Mouse (Mus musculus): ENCODE results near the gene Pdzk1. TPM values are rescaled to one million over a fixed set of nuclear protein-coding genes. Genes with fewer than 3 reads are reported as not detected.

Pdzk1 gene
- polyA plus RNA-seq, 2 experiments = 0.24 TPM; not detected in 1

GRCm38 (mm10) chr3:96834587-96835348, 5.7 kb downstream of the Pdzk1 start:
- H3K9ac ChIP-seq (ENCODE audit: low read depth, low read length, severe bottlenecking) = no peak overlapping the region
- 58% methylated on average over 7 of the region's 7 CpGs for WGBS
- H3K27me3 ChIP-seq (ENCODE audit: control insufficient read depth, insufficient read depth, low read length) = no peaks in the 10 kb centered on the region
- no peak for ATAC-seq (ENCODE audit: low FRiP score, low read depth)
- no peak overlapping the region for H3K27ac ChIP-seq (replicated peaks; ENCODE audit: low read depth, low read length)
- H3K4me1 ChIP-seq (ENCODE audit: control insufficient read depth, insufficient read depth, low read length) = no peaks in the 10 kb centered on the region
- no peak for TF ChIP-seq POLR2A (IDR thresholded peaks at IDR 0.05; ENCODE audit: borderline replicate concordance, extremely low read depth, insufficient read depth, insufficient read length)
- no peak overlapping the region for H3K4me3 ChIP-seq (replicated peaks; ENCODE audit: low read length)
- H3K9me3 ChIP-seq (ENCODE audit: control insufficient read depth, low read length) = no peaks in the 10 kb centered on the region
- H3K36me3 ChIP-seq (ENCODE audit: control insufficient read depth, insufficient read depth, low read length) = no peaks in the 10 kb centered on the region
- no peak for DNase-seq (ENCODE audit: low spot score)
- no peak overlapping the region for H3K4me2 ChIP-seq (replicated peaks; ENCODE audit: low read depth, low read length, severe bottlenecking)

GRCm38 (mm10) chr3:96836414-96836813, 7.3 kb downstream of the Pdzk1 start:
- TF ChIP-seq POLR2A (IDR thresholded peaks at IDR 0.05; ENCODE audit: borderline replicate concordance, extremely low read depth, insufficient read depth, insufficient read length) = no peak
- Histone ChIP-seq H3K4me1 (ENCODE audit: control insufficient read depth, insufficient read depth, low read length) (no peaks in the 10 kb centered on the region), H3K27ac (replicated peaks; ENCODE audit: low read depth, low read length) (no peak overlapping the region), H3K4me2 (replicated peaks; ENCODE audit: low read depth, low read length, severe bottlenecking) (no peak overlapping the region), H3K9me3 (ENCODE audit: control insufficient read depth, low read length) (no peaks in the 10 kb centered on the region), H3K36me3 (ENCODE audit: control insufficient read depth, insufficient read depth, low read length) (no peaks in the 10 kb centered on the region), H3K9ac (ENCODE audit: low read depth, low read length, severe bottlenecking) (no peak overlapping the region), H3K27me3 (ENCODE audit: control insufficient read depth, insufficient read depth, low read length) (no peaks in the 10 kb centered on the region), H3K4me3 (replicated peaks; ENCODE audit: low read length) (no peak overlapping the region)
- DNase-seq (ENCODE audit: low spot score) (no peak), ATAC-seq (ENCODE audit: low FRiP score, low read depth) (no peak)
- WGBS = 72% methylated on average over 2 of the region's 2 CpGs

- H3K9me3 ChIP-seq (ENCODE audit: control insufficient read depth, low read length) = no peaks in the 10 kb centered on the region
- 70% methylated on average over 7 of the region's 7 CpGs for WGBS
- no peaks in the 10 kb centered on the region for H3K27me3 ChIP-seq (ENCODE audit: control insufficient read depth, insufficient read depth, low read length)
- TF ChIP-seq POLR2A (IDR thresholded peaks at IDR 0.05; ENCODE audit: borderline replicate concordance, extremely low read depth, insufficient read depth, insufficient read length) = no peak
- no peaks in the 10 kb centered on the region for H3K4me1 ChIP-seq (ENCODE audit: control insufficient read depth, insufficient read depth, low read length)
- H3K9ac ChIP-seq (ENCODE audit: low read depth, low read length, severe bottlenecking) = no peak overlapping the region
- H3K4me3 ChIP-seq (replicated peaks; ENCODE audit: low read length) = no peak overlapping the region
- no peak for DNase-seq (ENCODE audit: low spot score)
- no peaks in the 10 kb centered on the region for H3K36me3 ChIP-seq (ENCODE audit: control insufficient read depth, insufficient read depth, low read length)
- H3K4me2 ChIP-seq (replicated peaks; ENCODE audit: low read depth, low read length, severe bottlenecking) = no peak overlapping the region
- H3K27ac ChIP-seq (replicated peaks; ENCODE audit: low read depth, low read length) = no peak overlapping the region
- ATAC-seq (ENCODE audit: low FRiP score, low read depth) = no peak
These were observed 10.0 kb downstream of the Pdzk1 start for GRCm38 (mm10) chr3:96838996-96839645.

GRCm38 (mm10) chr3:96845191-96845590, 16.1 kb downstream of the Pdzk1 start:
- H3K27ac ChIP-seq (replicated peaks; ENCODE audit: low read depth, low read length) = no peak overlapping the region
- no peak for TF ChIP-seq POLR2A (IDR thresholded peaks at IDR 0.05; ENCODE audit: borderline replicate concordance, extremely low read depth, insufficient read depth, insufficient read length)
- 89% methylated on average over 6 of the region's 6 CpGs for WGBS
- H3K9ac ChIP-seq (ENCODE audit: low read depth, low read length, severe bottlenecking) = no peak overlapping the region
- H3K4me1 ChIP-seq (ENCODE audit: control insufficient read depth, insufficient read depth, low read length) = no peaks in the 10 kb centered on the region
- no peaks in the 10 kb centered on the region for H3K36me3 ChIP-seq (ENCODE audit: control insufficient read depth, insufficient read depth, low read length)
- H3K27me3 ChIP-seq (ENCODE audit: control insufficient read depth, insufficient read depth, low read length) = no peaks in the 10 kb centered on the region
- no peak overlapping the region for H3K4me3 ChIP-seq (replicated peaks; ENCODE audit: low read length)
- H3K9me3 ChIP-seq (ENCODE audit: control insufficient read depth, low read length) = no peaks in the 10 kb centered on the region
- no peak for DNase-seq (ENCODE audit: low spot score)
- H3K4me2 ChIP-seq (replicated peaks; ENCODE audit: low read depth, low read length, severe bottlenecking) = no peak overlapping the region
- ATAC-seq (ENCODE audit: low FRiP score, low read depth) = no peak

GRCm38 (mm10) chr3:96845806-96846205, 16.7 kb downstream of the Pdzk1 start:
- Histone ChIP-seq H3K27ac (replicated peaks; ENCODE audit: low read depth, low read length) (no peak overlapping the region), H3K36me3 (ENCODE audit: control insufficient read depth, insufficient read depth, low read length) (no peaks in the 10 kb centered on the region), H3K4me2 (replicated peaks; ENCODE audit: low read depth, low read length, severe bottlenecking) (no peak overlapping the region), H3K9me3 (ENCODE audit: control insufficient read depth, low read length) (no peaks in the 10 kb centered on the region), H3K9ac (ENCODE audit: low read depth, low read length, severe bottlenecking) (no peak overlapping the region), H3K4me3 (replicated peaks; ENCODE audit: low read length) (no peak overlapping the region), H3K27me3 (ENCODE audit: control insufficient read depth, insufficient read depth, low read length) (no peaks in the 10 kb centered on the region), H3K4me1 (ENCODE audit: control insufficient read depth, insufficient read depth, low read length) (no peaks in the 10 kb centered on the region)
- DNase-seq (ENCODE audit: low spot score) (no peak), ATAC-seq (ENCODE audit: low FRiP score, low read depth) (no peak)
- TF ChIP-seq POLR2A (IDR thresholded peaks at IDR 0.05; ENCODE audit: borderline replicate concordance, extremely low read depth, insufficient read depth, insufficient read length) = no peak
- 82% methylated on average over 9 of the region's 9 CpGs for WGBS

Data from limb, embryonic 14.5 days (tissue).